Mouse (Mus musculus): ENCODE measurements around the gene Srrd.

Gene Srrd

DNA sequence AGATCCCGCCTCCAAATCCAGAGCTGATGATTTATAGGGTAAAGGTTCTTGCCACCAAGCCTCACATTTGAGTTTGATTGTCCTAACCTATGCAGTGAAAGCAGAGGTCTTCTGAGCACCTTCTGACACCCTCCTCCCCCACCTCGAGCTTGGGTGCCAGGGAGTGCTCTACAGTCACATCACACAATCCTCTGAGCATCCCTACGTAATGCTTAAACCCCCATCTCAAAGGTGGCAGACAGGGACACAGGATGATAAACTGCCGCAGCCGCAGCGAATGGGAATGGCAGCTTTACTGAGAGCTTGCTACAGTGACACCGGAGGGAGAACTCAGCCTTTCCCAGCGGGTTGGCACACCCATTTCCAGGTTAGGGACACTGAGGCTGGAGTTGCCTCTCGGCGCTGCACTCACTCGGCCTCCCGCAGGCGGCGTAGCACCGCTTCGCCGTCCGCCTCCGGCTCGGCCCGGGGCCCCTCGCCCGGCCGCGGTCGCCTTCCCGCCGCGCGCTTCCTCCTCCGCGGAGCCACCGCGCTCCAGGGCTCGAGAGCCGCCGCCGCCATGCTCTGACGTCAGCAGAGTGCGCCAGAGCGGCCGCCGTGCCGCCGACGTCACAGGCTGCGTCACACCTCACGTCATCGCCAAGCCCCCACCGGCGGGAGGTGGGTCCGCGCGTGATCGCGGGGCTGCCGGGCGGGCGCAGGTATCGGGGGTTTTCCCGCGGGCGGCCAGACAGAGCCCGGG, at the start of gene Srrd, which contains the start of gene Hps4:
Gene Srrd, minus strand, starts transcription at position 578 of the 742 bp plus-strand sequence.
Gene Hps4, plus strand, starts transcription at position 621 of the 742 bp plus-strand sequence.
- no peak for DNase-seq (ENCODE audit: low read depth, low spot score)

DNA sequence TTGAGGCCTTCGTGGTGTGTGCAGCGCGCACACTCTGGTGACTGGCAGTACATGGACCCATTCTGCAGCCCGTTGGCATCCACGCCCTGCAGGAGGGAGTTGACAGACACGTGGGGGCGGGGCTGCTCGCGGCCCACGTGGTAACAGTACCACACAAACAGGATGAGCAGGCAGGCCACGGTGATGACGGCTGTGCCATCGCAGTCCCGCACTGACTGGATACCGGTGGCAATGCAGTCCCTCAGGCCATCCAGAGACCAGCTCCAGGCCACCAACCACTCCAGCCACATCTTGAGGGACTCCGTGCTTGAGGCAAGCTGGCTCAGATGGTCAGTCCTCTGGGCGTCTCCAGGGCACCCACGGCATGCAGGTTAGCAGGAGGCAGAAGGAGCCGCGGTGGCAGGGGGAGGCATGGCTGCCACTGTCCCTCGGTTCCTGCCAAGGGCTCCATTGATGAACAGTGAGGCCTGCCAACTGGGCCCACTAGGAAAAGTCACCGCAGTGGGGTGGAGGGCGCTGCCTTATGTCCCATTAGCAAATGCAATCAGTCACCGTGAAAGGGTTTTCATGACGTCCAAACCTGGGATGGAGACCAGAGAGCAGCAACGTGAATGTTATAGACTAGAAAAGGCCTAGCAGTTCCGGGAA, 49.0 kb upstream of the Srrd start:
- DNase-seq (ENCODE audit: low read depth, low spot score), result peak; percentile 13

GRCm38 (mm10) chr5:112391002-112391401, 48.2 kb upstream of the Srrd start:
- peak; percentile 13 for DNase-seq (ENCODE audit: low read depth, low spot score)

- no peak for DNase-seq (ENCODE audit: low read depth, low spot score)
Observed at GRCm38 (mm10) chr5:112389352-112389751, 46.5 kb upstream of the Srrd start.

GRCm38 (mm10) chr5:112385973-112386372, 43.1 kb upstream of the Srrd start:
- DNase-seq (ENCODE audit: low read depth, low spot score), result peak; percentile 42

DNA sequence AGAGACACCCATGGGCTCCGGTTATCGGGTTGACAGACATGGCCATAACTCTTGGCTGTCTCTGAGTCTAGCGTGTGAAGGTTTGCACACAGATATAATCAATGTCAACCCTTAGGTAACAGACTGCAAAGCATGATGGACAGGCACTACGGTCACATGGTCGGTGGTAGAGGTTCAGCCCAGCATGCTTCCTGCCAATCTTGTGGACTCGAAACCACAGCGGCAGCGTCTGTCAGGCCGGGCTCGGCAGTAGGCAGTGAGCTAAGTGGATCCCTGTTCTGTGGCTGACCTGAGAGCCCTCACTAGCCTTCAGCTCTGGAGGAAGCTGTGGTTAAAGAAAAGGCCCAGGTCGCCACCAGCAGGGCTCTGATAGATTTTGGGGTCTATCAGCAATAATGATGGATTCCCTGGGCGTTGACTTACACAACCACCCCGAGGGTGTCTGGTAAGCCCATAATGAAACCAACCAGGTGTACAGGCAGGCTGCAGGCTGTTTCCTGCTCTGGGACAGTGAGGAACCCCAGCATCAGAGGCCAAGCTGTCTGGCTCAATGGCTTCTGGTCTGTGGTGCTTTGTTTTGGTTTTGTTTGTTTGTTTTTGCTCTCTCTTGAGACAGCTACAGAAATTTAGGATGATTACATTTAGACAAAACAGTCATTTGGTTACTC, 42.1 kb upstream of the Srrd start:
- no peak for DNase-seq (ENCODE audit: low read depth, low spot score)

DNA sequence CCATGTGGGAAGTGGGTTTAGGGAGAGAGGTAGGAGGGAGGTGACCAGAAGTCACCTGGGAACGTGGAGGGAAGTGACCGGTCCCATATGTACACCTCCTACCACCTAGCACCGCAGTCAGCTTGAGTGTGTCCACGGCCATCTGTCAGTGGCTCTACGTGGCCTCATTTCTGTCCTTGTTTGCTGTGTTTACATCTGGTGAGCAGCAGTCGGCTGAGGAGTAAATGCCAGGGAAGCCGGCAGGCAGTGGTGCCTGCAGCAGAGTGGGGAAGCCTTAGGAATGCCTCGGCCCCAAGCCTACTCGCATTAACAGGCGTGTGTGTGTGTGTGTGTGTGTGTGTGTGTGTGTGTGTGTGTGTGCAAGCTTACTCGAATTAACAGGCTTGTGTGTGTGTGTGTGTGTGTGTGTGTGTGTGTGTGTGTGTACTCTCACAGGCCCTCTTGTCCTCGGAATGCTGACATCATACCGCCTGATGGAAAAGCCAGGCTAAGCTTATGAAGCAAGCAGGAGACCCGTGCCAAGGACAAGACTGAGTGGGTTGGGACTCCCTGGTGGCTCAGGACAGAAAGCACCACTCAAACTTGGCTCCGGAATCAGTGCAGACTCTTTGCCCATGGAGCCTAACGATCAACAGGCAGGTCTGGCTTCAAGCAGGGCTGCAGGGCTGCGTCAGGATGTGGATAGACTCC, 39.9 kb upstream of the Srrd start:
- DNase-seq (ENCODE audit: low read depth, low spot score), result no peak

DNA sequence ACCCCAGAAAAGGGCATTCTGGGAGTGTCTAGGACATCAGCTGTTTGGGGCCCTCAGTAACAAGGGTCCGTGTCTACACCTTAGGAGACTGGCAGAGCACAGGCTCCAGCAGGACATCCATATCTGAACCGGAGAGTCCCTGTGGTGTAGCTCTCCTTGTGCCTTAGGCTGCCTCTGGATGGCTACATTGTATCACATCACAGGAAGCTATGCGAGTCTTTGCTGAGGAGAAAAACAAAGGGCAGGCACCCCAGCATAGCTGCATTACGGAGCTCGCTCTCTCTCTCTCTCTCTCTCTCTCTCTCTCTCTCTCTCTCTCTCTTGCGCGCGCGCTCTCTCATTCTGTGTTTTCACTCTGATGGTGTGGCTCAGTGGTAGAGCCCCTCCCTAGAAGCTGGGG, 39.2 kb upstream of the Srrd start:
- DNase-seq (ENCODE audit: low read depth, low spot score), result no peak

DNA sequence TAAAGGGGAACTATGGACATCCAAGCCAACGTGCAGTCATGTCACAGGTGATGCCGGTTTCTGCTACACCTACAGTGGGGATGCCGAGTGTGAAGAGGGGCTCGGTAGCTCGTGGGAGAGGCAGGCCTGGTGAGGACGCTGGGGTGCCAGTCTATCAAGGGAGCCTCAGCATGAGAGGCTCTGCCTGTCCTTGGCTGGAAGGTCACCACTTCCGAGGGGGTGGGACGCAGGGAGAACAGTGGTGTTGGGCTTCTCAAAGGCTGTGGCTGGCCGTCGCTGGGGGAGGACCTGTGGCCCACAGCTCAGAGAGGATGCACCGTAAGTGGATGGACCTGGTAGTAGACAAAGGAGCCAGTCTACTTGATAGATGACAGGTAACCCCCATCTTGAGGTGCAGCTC, 38.3 kb upstream of the Srrd start:
- DNase-seq (ENCODE audit: low read depth, low spot score), result no peak

- DNase-seq (ENCODE audit: low read depth, low spot score), result no peak
Observed at GRCm38 (mm10) chr5:112378716-112379115, 35.9 kb upstream of the Srrd start.

GRCm38 (mm10) chr5:112377380-112377779, 34.5 kb upstream of the Srrd start:
- no peak for DNase-seq (ENCODE audit: low read depth, low spot score)

GRCm38 (mm10) chr5:112376111-112376510, 33.3 kb upstream of the Srrd start:
- DNase-seq (ENCODE audit: low read depth, low spot score), result no peak

- no peak for DNase-seq (ENCODE audit: low read depth, low spot score)
Observed at GRCm38 (mm10) chr5:112371933-112372332, 29.1 kb upstream of the Srrd start.

DNA sequence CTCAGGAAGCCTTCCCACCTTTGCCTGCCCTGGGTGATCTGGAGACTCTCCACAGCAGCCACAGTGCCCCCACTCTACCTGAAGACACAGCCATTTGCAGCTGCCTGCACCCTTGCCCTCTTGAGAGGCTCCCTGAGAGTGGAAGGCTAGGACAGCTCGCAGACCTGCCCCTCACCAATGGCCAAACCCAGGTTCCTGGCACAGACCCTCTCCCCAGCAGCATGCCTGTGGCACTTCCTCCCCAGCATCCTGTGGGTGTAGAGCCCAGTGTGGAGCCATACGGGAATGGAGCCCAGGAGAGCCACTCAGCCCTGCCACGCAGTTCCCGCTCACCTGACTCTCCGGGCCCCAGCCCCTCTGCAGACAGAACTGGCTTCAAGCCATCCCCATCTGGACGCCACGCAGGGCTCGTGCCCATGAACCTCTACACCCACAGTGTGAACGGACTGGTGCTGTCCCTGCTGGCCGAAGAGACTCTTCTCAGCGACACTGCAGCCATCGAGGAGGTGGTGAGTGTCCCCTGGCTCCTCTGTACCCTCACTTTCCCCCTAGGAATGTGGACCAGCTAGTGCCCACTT, 27.5 kb upstream of the Srrd start:
- no peak for DNase-seq (ENCODE audit: low read depth, low spot score)

- DNase-seq (ENCODE audit: low read depth, low spot score), result no peak
Observed at GRCm38 (mm10) chr5:112369326-112369725, 26.5 kb upstream of the Srrd start.

- DNase-seq (ENCODE audit: low read depth, low spot score), result no peak
Observed at GRCm38 (mm10) chr5:112368666-112369065, 25.8 kb upstream of the Srrd start.

DNA sequence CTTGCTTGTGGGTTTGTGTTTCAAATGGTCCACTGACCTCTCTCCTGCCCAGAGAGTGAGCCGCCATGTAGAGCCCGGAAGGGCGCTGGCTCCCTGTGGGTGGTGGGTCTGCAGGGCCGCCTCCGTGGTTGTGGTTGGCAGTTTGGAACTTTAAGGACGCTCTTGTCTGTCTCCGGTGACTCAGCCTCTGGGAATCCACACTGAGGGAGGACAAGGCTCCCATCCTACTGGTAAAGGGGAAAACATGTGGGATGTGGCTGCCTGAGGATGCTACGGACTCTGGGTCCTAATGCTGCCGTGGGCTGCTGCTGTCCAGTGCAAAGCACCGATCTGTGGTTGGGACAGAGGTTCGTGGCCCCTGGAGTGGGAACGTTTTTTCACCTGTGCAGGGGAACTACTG, 25.1 kb upstream of the Srrd start:
- no peak for DNase-seq (ENCODE audit: low read depth, low spot score)

- no peak for DNase-seq (ENCODE audit: low read depth, low spot score)
Observed at GRCm38 (mm10) chr5:112367338-112367737, 24.5 kb upstream of the Srrd start.

DNA sequence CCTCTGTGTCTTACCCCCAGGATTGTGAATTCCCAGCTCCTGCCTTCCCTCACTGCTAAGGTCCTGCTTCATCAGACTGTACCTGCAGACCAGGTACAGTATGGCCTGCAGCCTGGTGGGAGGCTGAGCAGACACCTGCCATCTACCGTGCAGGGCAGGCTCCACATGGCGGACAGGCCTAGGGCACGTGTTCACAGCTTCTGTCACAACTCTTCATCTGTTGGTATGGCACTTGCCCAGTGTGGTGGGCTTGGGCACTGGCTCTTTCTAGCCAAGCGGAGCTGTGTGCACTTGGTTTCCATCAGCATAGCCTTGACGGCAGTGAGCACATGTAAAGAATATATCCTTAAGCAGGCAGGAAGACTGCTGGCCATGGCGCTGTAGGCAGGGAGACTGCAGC, 24.0 kb upstream of the Srrd start:
- no peak for DNase-seq (ENCODE audit: low read depth, low spot score)

DNA sequence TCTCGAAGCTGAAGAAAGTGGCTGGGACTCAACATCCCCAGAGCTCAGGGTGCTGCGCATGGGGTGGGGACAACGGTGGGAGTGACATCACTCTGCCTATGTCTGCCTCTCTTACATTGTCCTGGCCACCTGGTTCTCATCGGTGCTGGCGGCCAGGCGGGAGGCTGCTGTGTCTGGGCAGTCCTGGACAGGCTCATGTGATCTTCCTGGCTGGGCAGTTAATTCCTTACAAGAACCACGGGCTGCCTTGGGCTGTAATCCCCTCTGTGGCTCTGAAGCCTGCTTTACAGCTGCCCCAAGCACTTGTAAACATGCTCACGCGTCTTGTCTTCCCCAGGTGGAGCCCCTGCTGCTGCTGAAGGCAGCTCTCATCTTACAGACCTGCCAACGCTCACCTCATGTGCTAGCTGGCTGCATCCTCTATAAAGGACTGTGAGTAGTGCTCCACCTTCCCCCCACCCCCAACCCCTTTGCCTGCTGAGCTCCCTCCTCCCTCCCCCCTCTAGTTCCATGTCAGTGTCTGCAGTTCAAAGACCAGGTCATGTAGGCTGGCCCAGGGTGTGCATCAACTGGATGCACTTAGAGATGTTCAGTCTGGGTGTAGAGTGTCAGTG, 21.5 kb upstream of the Srrd start:
- DNase-seq (ENCODE audit: low read depth, low spot score), result no peak

DNA sequence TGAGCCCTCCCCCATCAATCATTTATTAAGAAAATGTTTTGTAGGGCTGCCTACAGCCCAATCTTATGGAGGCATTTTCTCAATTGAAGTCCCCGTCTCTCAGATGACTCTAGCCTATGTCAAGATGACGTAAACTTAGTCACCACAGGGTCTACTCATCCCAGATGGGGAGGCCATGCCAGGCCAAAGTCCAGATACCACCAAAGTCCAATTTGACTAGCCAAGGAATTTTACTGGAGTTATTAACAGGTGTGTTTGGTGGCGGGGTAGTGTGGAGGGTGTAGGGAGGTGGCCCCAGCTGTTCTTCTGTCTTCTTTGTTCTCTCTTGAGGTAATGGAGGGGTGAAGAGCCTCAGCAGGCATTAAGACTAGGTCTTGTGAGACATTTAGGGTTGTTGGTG, 17.2 kb upstream of the Srrd start:
- no peak for DNase-seq (ENCODE audit: low read depth, low spot score)

Data from WW6 (cell line).